Mouse (Mus musculus) limb, embryonic 14.5 days (tissue): ENCODE measurements at regions not wholly inside any gene's neighbourhood (a gene's known extent, or its start where the extent isn't known, plus 50 kb on each side); places are given as distances from the start of the nearest gene placed in this dataset.

Source experiments
- ATAC-seq: fragments of 200-750 bp; cut with Nextera tagmentation; 2 replicates; pipeline ENCODE4 v1.8.0; 2017; ENCODE audit warnings: low read depth, moderate number of reproducible peaks, moderate TSS enrichment; ENCODE audit not compliant: low FRiP score
- DNase-seq: peaks from one replicate; pipeline ENCODE4 v3.0.0-alpha.2; 2015; ENCODE audit warnings: low spot score
- H3K27ac ChIP-seq: fragments of 300-500 bp; sonication (generic); replicated peaks from 2 replicates; pipeline ENCODE4 v1.5.1; 2014; ENCODE audit warnings: low read depth, mild to moderate bottlenecking, low read length, moderate library complexity, mixed read lengths
- H3K27me3 ChIP-seq: fragments of 300-500 bp; sonication (generic); 2 replicates; pipeline ENCODE4 v1.6.1; 2014; ENCODE audit warnings: low read length, mixed read lengths; ENCODE audit not compliant: control insufficient read depth, insufficient read depth
- H3K36me3 ChIP-seq: fragments of 300-500 bp; sonication (generic); 2 replicates; pipeline ENCODE4 v1.6.1; 2014; ENCODE audit warnings: mild to moderate bottlenecking, low read length, moderate library complexity, mixed read lengths; ENCODE audit not compliant: control insufficient read depth, insufficient read depth
- H3K4me1 ChIP-seq: fragments of 300-500 bp; sonication (generic); 2 replicates; pipeline ENCODE4 v1.6.1; 2014; ENCODE audit warnings: antibody characterized with exemption, low read length, mixed read lengths; ENCODE audit not compliant: control insufficient read depth, insufficient read depth
- H3K4me2 ChIP-seq: fragments of 300-500 bp; sonication (generic); replicated peaks from 2 replicates; pipeline ENCODE4 v1.6.1; 2014; ENCODE audit warnings: low read depth, mild to moderate bottlenecking, low read length, moderate library complexity; ENCODE audit not compliant: severe bottlenecking
- H3K4me3 ChIP-seq: fragments of 300-500 bp; sonication (generic); replicated peaks from 2 replicates; pipeline ENCODE4 v1.5.1; 2014; ENCODE audit warnings: low read length
- H3K9ac ChIP-seq: fragments of 300-500 bp; sonication (generic); 2 replicates; pipeline ENCODE4 v1.6.1; 2014; ENCODE audit warnings: mild to moderate bottlenecking, low read depth, low read length, moderate library complexity; ENCODE audit not compliant: severe bottlenecking
- H3K9me3 ChIP-seq: fragments of 300-500 bp; sonication (generic); 2 replicates; pipeline ENCODE4 v1.6.1; 2016; ENCODE audit warnings: low read length; ENCODE audit not compliant: control insufficient read depth
- POLR2A ChIP-seq: fragments of 200-500 bp; IDR thresholded peaks from 2 replicates; pipeline ENCODE4 v1.8.0; 2012; ENCODE audit warnings: inconsistent platforms, mild to moderate bottlenecking, moderate library complexity, borderline replicate concordance; ENCODE audit not compliant: insufficient read depth, insufficient read length; ENCODE audit errors: extremely low read depth
- WGBS: fragments of 180-500 bp; shearing (Covaris S2); extraction: QIAGEN DNeasy Blood & Tissue Kit; methylation state at CpG from one replicate; pipeline ENCODE4 v1.1.7; 2014; 5-methylcytosine and 5-hydroxymethylcytosine counted together

GRCm38 (mm10) chr7:74757469-74757868 is 202.9 kb upstream of the Slco3a1 start:
- Histone ChIP-seq H3K27ac (no peak overlapping the region), H3K4me3 (no peak overlapping the region), H3K9me3 (no peaks in the 10 kb centered on the region), H3K36me3 (no peaks in the 10 kb centered on the region), H3K9ac (no peak overlapping the region), H3K4me1 (no peaks in the 10 kb centered on the region), H3K4me2 (no peak overlapping the region), H3K27me3 (no peaks in the 10 kb centered on the region)
- no peak for TF ChIP-seq POLR2A
- 51% methylated on average over 2 of the region's 2 CpGs for WGBS
- ATAC-seq, result no peak
- peak; percentile 29 for DNase-seq

- WGBS, result 52% methylated on average over 1 of the region's 1 CpGs
- no peak for DNase-seq
Observed at GRCm38 (mm10) chr7:74747704-74748103, 193.1 kb upstream of the Slco3a1 start.

GRCm38 (mm10) chr7:74734941-74735340 is 180.4 kb upstream of the Slco3a1 start:
- Histone ChIP-seq H3K27ac (no peak overlapping the region), H3K4me3 (no peak overlapping the region), H3K4me2 (no peak overlapping the region), H3K36me3 (no peaks in the 10 kb centered on the region), H3K9me3 (no peaks in the 10 kb centered on the region), H3K9ac (no peak overlapping the region), H3K4me1 (no peaks in the 10 kb centered on the region), H3K27me3 (no peaks in the 10 kb centered on the region)
- DNase-seq (no peak), ATAC-seq (no peak)
- no peak for TF ChIP-seq POLR2A
- 82% methylated on average over 6 of the region's 6 CpGs for WGBS

More at GRCm38 (mm10) chr7:74747704-74748103, 193.1 kb upstream of the Slco3a1 start:
- Histone ChIP-seq H3K36me3 (no peaks in the 10 kb centered on the region), H3K4me3 (no peak overlapping the region), H3K27ac (no peak overlapping the region), H3K4me2 (no peak overlapping the region), H3K9ac (no peak overlapping the region), H3K27me3 (no peaks in the 10 kb centered on the region), H3K9me3 (no peaks in the 10 kb centered on the region), H3K4me1 (no peaks in the 10 kb centered on the region)
- TF ChIP-seq POLR2A, result no peak
- ATAC-seq, result no peak

- 62% methylated on average over 8 of the region's 8 CpGs for WGBS
- no peak overlapping the region for H3K9ac ChIP-seq
- TF ChIP-seq POLR2A, result no peak
- H3K27ac ChIP-seq, result no peak overlapping the region
- no peak overlapping the region for H3K4me3 ChIP-seq
- DNase-seq (no peak), ATAC-seq (no peak)
- H3K36me3 ChIP-seq, result no peaks in the 10 kb centered on the region
- no peaks in the 10 kb centered on the region for H3K27me3 ChIP-seq
- H3K4me1 ChIP-seq, result no peaks in the 10 kb centered on the region
- no peak overlapping the region for H3K4me2 ChIP-seq
- H3K9me3 ChIP-seq, result no peaks in the 10 kb centered on the region
Observed at GRCm38 (mm10) chr7:74726324-74726991, 171.9 kb upstream of the Slco3a1 start.

- Histone ChIP-seq H3K9me3 (no peaks in the 10 kb centered on the region), H3K27me3 (no peaks in the 10 kb centered on the region), H3K36me3 (no peaks in the 10 kb centered on the region), H3K4me2 (no peak overlapping the region), H3K4me1 (no peaks in the 10 kb centered on the region), H3K9ac (no peak overlapping the region), H3K4me3 (no peak overlapping the region), H3K27ac (no peak overlapping the region)
- TF ChIP-seq POLR2A, result no peak
- 92% methylated on average over 14 of the region's 14 CpGs for whole genome bisulfite sequencing
- ATAC-seq (no peak), DNase-seq (no peak)
Observed at GRCm38 (mm10) chr7:74719321-74719720, 164.7 kb upstream of the Slco3a1 start.
